Mouse (Mus musculus) MEL (cell line): ENCODE measurements around the gene Rpl19. TPM values are rescaled to one million over a fixed set of nuclear protein-coding genes. Genes with fewer than 3 reads are reported as not detected.

Experiments
- DNase-seq: peaks from one replicate; pipeline ENCODE4 v3.0.0; 2011; ENCODE audit warnings: low read depth, low spot score
- H3K27ac ChIP-seq: 2 replicates; pipeline ENCODE4 v1.5.1; 2012; ENCODE audit warnings: low read depth, mild to moderate bottlenecking, control low read depth, low read length, moderate library complexity; ENCODE audit not compliant: control insufficient read depth
- H3K27me3 ChIP-seq, 2 experiments: fragments of 150-350 bp in 1 of 2; sonication (generic) in 1 of 2; 2 replicates each; pipeline ENCODE4 v1.6.1; 2012; ENCODE audit warnings: low read length in 2 of 2, mild to moderate bottlenecking in 2 of 2, improper control_type of control experiment in 1 of 2, moderate library complexity in 1 of 2; ENCODE audit not compliant: insufficient read depth in 2 of 2, control insufficient read depth in 1 of 2
- H3K36me3 ChIP-seq, 2 experiments: 2 replicates each; pipeline ENCODE4 v1.6.1; 2012 to 2014; ENCODE audit warnings: low read length in 2 of 2, improper control_type of control experiment in 1 of 2, inconsistent platforms in 1 of 2, mild to moderate bottlenecking in 1 of 2; ENCODE audit not compliant: insufficient read depth in 2 of 2, control insufficient read depth in 1 of 2
- H3K4me1 ChIP-seq, 2 experiments: fragments of 150-350 bp in 1 of 2; sonication (generic) in 1 of 2; 2 replicates each; pipeline ENCODE4 v1.6.1; 2012; ENCODE audit warnings: low read length in 2 of 2, improper control_type of control experiment in 1 of 2, mild to moderate bottlenecking in 1 of 2; ENCODE audit not compliant: insufficient read depth in 2 of 2, control insufficient read depth in 1 of 2
- H3K4me3 ChIP-seq, 2 experiments: fragments of 150-350 bp in 1 of 2; sonication (generic) in 1 of 2; 2 replicates each; pipeline ENCODE4 v1.5.1; 2012; ENCODE audit warnings: low read depth in 2 of 2, low read length in 2 of 2, mild to moderate bottlenecking in 2 of 2, moderate library complexity in 2 of 2, control low read depth in 1 of 2, improper control_type of control experiment in 1 of 2; ENCODE audit not compliant: control insufficient read depth in 1 of 2, insufficient read depth in 1 of 2
- H3K79me2 ChIP-seq: 2 replicates; pipeline ENCODE4 v1.6.1; 2012; ENCODE audit warnings: mild to moderate bottlenecking, low read length, moderate library complexity; ENCODE audit not compliant: control insufficient read depth, poor library complexity, insufficient read depth
- H3K9ac ChIP-seq: 2 replicates; pipeline ENCODE4 v1.6.1; 2012; ENCODE audit warnings: low read depth, mild to moderate bottlenecking, control low read depth, low read length, moderate library complexity; ENCODE audit not compliant: control insufficient read depth, poor library complexity, severe bottlenecking
- H3K9me3 ChIP-seq: fragments of 150-350 bp; sonication (generic); replicated peaks from 2 replicates; pipeline ENCODE4 v1.6.1; 2012; ENCODE audit warnings: mild to moderate bottlenecking, low read length, improper control_type of control experiment, moderate library complexity; ENCODE audit not compliant: insufficient read depth
- CHD1 ChIP-seq: IDR thresholded peaks from 2 replicates; pipeline ENCODE4 v1.6.1; 2012; ENCODE audit warnings: low read depth, mild to moderate bottlenecking, inconsistent platforms, low read length, improper control_type of control experiment
- CHD2 ChIP-seq: IDR thresholded peaks from 2 replicates; pipeline ENCODE4 v1.6.1; 2011; ENCODE audit warnings: low read length, improper control_type of control experiment
- CTCF ChIP-seq, 3 experiments: IDR thresholded peaks in 2 of 3; conservative IDR thresholded peaks in 1 of 3; 2 replicates each; pipeline ENCODE4 v1.5.1; 2011 to 2012; ENCODE audit warnings: low read length in 3 of 3, low read depth in 2 of 3, mild to moderate bottlenecking in 2 of 3, improper control_type of control experiment in 1 of 3, inconsistent platforms in 1 of 3, mixed read lengths in 1 of 3, moderate library complexity in 1 of 3; ENCODE audit not compliant: control insufficient read depth in 1 of 3, insufficient read depth in 1 of 3, poor library complexity in 1 of 3, severe bottlenecking in 1 of 3
- E2F4 ChIP-seq: IDR thresholded peaks from 2 replicates; pipeline ENCODE4 v1.6.1; 2011; ENCODE audit warnings: low read depth, low read length, improper control_type of control experiment, borderline replicate concordance
- EP300 ChIP-seq, 2 experiments: IDR thresholded peaks; 2 replicates each; pipeline ENCODE4 v1.6.1; 2011; ENCODE audit warnings: improper control_type of control experiment in 2 of 2, low read length in 2 of 2, low read depth in 1 of 2, mild to moderate bottlenecking in 1 of 2
- GABPA ChIP-seq: IDR thresholded peaks from 2 replicates; pipeline ENCODE4 v1.6.1; 2012; ENCODE audit warnings: low read depth, mild to moderate bottlenecking, inconsistent platforms, low read length, improper control_type of control experiment, moderate library complexity
- JUND ChIP-seq: IDR thresholded peaks from 2 replicates; pipeline ENCODE4 v1.6.1; 2011; ENCODE audit warnings: low read depth, mild to moderate bottlenecking, improper control_type of control experiment, low read length
- MAFK ChIP-seq: IDR thresholded peaks from 2 replicates; pipeline ENCODE4 v1.6.1; 2011; ENCODE audit warnings: low read depth, mild to moderate bottlenecking, low read length, improper control_type of control experiment, borderline replicate concordance
- MAX ChIP-seq: IDR thresholded peaks from 2 replicates; pipeline ENCODE4 v1.6.1; 2011; ENCODE audit warnings: low read length, improper control_type of control experiment
- NRF1 ChIP-seq: IDR thresholded peaks from 2 replicates; pipeline ENCODE4 v1.6.1; 2014; ENCODE audit warnings: low read depth, mild to moderate bottlenecking, inconsistent platforms, low read length, improper control_type of control experiment, moderate library complexity; ENCODE audit not compliant: poor library complexity, insufficient read depth, severe bottlenecking
- RCOR1 ChIP-seq: IDR thresholded peaks from 2 replicates; pipeline ENCODE4 v1.6.1; 2012; ENCODE audit warnings: low read depth, mild to moderate bottlenecking, inconsistent platforms, low read length, improper control_type of control experiment
- SIN3A ChIP-seq: IDR thresholded peaks from 2 replicates; pipeline ENCODE4 v1.6.1; 2012; ENCODE audit warnings: low read length, improper control_type of control experiment, inconsistent platforms
- SMC3 ChIP-seq: IDR thresholded peaks from 2 replicates; pipeline ENCODE4 v1.6.1; 2011; ENCODE audit warnings: low read depth, low read length, improper control_type of control experiment
- UBTF ChIP-seq: IDR thresholded peaks from 2 replicates; pipeline ENCODE4 v1.6.1; 2012; ENCODE audit warnings: low read depth, mild to moderate bottlenecking, inconsistent platforms, low read length, improper control_type of control experiment, moderate library complexity, borderline replicate concordance; ENCODE audit not compliant: insufficient read depth
- USF1 ChIP-seq: IDR thresholded peaks from 2 replicates; pipeline ENCODE4 v1.6.1; 2014; ENCODE audit warnings: low read depth, mild to moderate bottlenecking, inconsistent platforms, low read length, improper control_type of control experiment, moderate library complexity
- ZMIZ1 ChIP-seq: IDR thresholded peaks from 2 replicates; pipeline ENCODE4 v1.6.1; 2012; ENCODE audit warnings: low read depth, mild to moderate bottlenecking, inconsistent platforms, low read length, improper control_type of control experiment, moderate library complexity
- ZNF384 ChIP-seq: IDR thresholded peaks from 2 replicates; pipeline ENCODE4 v1.6.1; 2012; ENCODE audit warnings: low read depth, mild to moderate bottlenecking, inconsistent platforms, low read length, improper control_type of control experiment
- polyA plus RNA-seq, 2 experiments: library from polyadenylated mRNA; stranded (reverse) in 1 of 2; unstranded in 1 of 2; fragments of >175 nt in 1 of 2; fragments of >200 nt in 1 of 2; gene quantifications; 2 replicates each; pipeline versions ENCODE4 v1.2.1 to v1.2.4; 2012; ENCODE audit warnings: low replicate concordance in 2 of 2, low read depth in 1 of 2; ENCODE audit not compliant: insufficient read length in 2 of 2, insufficient read depth in 1 of 2, missing spikeins in 1 of 2
- total RNA-seq: library from RNA; depleted of rRNA; stranded (reverse); fragments of 300-350 nt; gene quantifications from 2 replicates; pipeline ENCODE4 v1.2.3, GENCODE M21; 2012

Gene Rpl19
- total and polyA plus RNA-seq, 3 experiments = 210 to 4,715 (median 2,650) TPM

- no peak for DNase-seq
- TF ChIP-seq SIN3A = no peak
- TF ChIP-seq ZNF384 = no peak
- no peak for TF ChIP-seq CHD2
- no peak for TF ChIP-seq E2F4
- no peak for TF ChIP-seq NRF1
- Histone ChIP-seq H3K9ac (no peak overlapping the region), H3K4me3 (no peak overlapping the region), H3K4me1 (peaks cover 0 to 12% of the 10 kb centered on the region in 2 experiments; a peak in 1 of 4 replicates), H3K9me3 (no peaks in the 10 kb centered on the region), H3K79me2 (no peaks in the 10 kb centered on the region), H3K27me3 (no peaks in the 10 kb centered on the region), H3K36me3 (no peaks in the 10 kb centered on the region), H3K27ac (no peak overlapping the region)
Observed at GRCm38 (mm10) chr11:98042741-98043140, 16.2 kb downstream of the Rpl19 start.

- Histone ChIP-seq H3K4me1 (0 out of 4 replicates have a peak, but pooled peaks cover 0 to 11% of the 10 kb centered on the region in 2 experiments), H3K27ac (no peak overlapping the region), H3K79me2 (no peaks in the 10 kb centered on the region), H3K4me3 (no peak overlapping the region), H3K9ac (no peak overlapping the region), H3K36me3 (no peaks in the 10 kb centered on the region), H3K9me3 (no peaks in the 10 kb centered on the region), H3K27me3 (no peaks in the 10 kb centered on the region)
- no peak for DNase-seq
- TF ChIP-seq CHD1 = no peak
- no peak for TF ChIP-seq ZNF384
- TF ChIP-seq MAFK = no peak
- no peak for TF ChIP-seq USF1
- TF ChIP-seq SMC3 = no peak
- TF ChIP-seq RCOR1 = no peak
- TF ChIP-seq UBTF = no peak
- TF ChIP-seq MAX = no peak
- TF ChIP-seq EP300 (IDR thresholded peaks at IDR 0.05; ENCODE audit: low read depth in 1 of 2, low read length in 2 of 2) = no peak
- TF ChIP-seq GABPA = no peak
- TF ChIP-seq JUND = no peak
- TF ChIP-seq NRF1 = no peak
- TF ChIP-seq CTCF (IDR thresholded peaks at IDR 0.05 in 2 of 3, conservative IDR thresholded peaks at IDR 0.05 in 1 of 3; ENCODE audit: control insufficient read depth in 1 of 3, insufficient read depth in 1 of 3, low read depth in 2 of 3, low read length in 3 of 3, poor library complexity in 1 of 3, severe bottlenecking in 1 of 3) = no peak
- TF ChIP-seq ZMIZ1 = no peak
Observed at GRCm38 (mm10) chr11:98044074-98044473, 17.6 kb downstream of the Rpl19 start.
